Mouse (Mus musculus) gastrocnemius, adult 18-20 months (tissue): ENCODE measurements at regions not wholly inside any gene's neighbourhood (a gene's known extent, or its start where the extent isn't known, plus 50 kb on each side); places are given as distances from the start of the nearest gene placed in this dataset.

Experiments
- DNase-seq: peaks from one replicate; pipeline ENCODE4 v3.0.0; 2021; ENCODE audit warnings: low spot score

DNA sequence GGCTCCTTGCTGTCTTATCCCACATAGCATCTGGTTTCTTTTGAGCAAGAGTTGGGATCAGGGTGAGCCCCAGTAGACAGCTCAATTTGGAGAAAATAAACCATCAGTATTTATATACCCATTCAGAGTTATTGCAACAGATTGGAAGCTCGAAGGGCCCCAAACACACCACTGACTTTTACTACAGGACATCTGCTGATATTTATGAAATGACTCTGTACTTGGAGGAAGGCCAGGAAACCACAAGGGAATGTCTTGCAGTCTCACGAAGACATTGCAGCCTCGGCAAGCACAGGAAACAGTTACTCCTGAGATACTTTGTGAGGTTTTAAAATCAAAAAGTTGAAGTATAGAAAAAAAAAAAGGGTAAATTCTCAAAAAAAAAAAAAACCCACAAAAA lies 375.1 kb upstream of the 4931408C20Rik start:
- peak; percentile 2 for DNase-seq
